Mouse (Mus musculus) heart, embryonic 13.5 days (tissue): Measurements from ENCODE around the gene Tmem127. TPM values are rescaled to one million over a fixed set of nuclear protein-coding genes. Genes with fewer than 3 reads are reported as not detected.

ENCODE experiments used
- ATAC-seq: fragments of 200-750 bp; cut with Nextera tagmentation; 2 replicates; pipeline ENCODE4 v1.8.0; 2017; ENCODE audit warnings: moderate TSS enrichment; ENCODE audit not compliant: insufficient number of reproducible peaks, low FRiP score, low TSS enrichment; ENCODE audit errors: extremely low read depth
- H3K27ac ChIP-seq: fragments of 300-500 bp; sonication (generic); replicated peaks from 2 replicates; pipeline ENCODE4 v1.5.1; 2015; ENCODE audit warnings: moderate library complexity, mild to moderate bottlenecking, inconsistent platforms
- H3K27me3 ChIP-seq: fragments of 300-500 bp; sonication (generic); replicated peaks from 2 replicates; pipeline ENCODE4 v1.6.1; 2015; ENCODE audit warnings: mild to moderate bottlenecking, inconsistent platforms
- H3K36me3 ChIP-seq: fragments of 300-500 bp; sonication (generic); 2 replicates; pipeline ENCODE4 v1.6.1; 2015; ENCODE audit warnings: mild to moderate bottlenecking, inconsistent platforms
- H3K4me1 ChIP-seq: fragments of 300-500 bp; sonication (generic); 2 replicates; pipeline ENCODE4 v1.6.1; 2015; ENCODE audit warnings: inconsistent platforms
- H3K4me2 ChIP-seq: fragments of 300-500 bp; sonication (generic); 2 replicates; pipeline ENCODE4 v1.6.1; 2015; ENCODE audit warnings: inconsistent platforms, mild to moderate bottlenecking, moderate library complexity
- H3K4me3 ChIP-seq: fragments of 300-500 bp; sonication (generic); 2 replicates; pipeline ENCODE4 v1.5.1; 2015; ENCODE audit warnings: moderate library complexity, mild to moderate bottlenecking, inconsistent platforms
- H3K9ac ChIP-seq: fragments of 300-500 bp; sonication (generic); 2 replicates; pipeline ENCODE4 v1.6.1; 2015; ENCODE audit warnings: inconsistent platforms, mild to moderate bottlenecking, moderate library complexity
- H3K9me3 ChIP-seq: fragments of 300-500 bp; sonication (generic); 2 replicates; pipeline ENCODE4 v1.6.1; 2016; ENCODE audit warnings: inconsistent platforms
- WGBS: fragments of 180-500 bp; shearing (Covaris S2); methylation state at CpG from one replicate; pipeline ENCODE4 v1.1.7; 2015; ENCODE audit warnings: mixed read lengths; 5-methylcytosine and 5-hydroxymethylcytosine counted together
- polyA plus RNA-seq: library from polyadenylated mRNA; unstranded; fragments of >200 nt; fragmentation: Nextera tagmentation; extraction: Ambion mirVana; gene quantifications from 2 replicates; pipeline ENCODE4 v1.2.1, GENCODE M21; 2015

Gene Tmem127
- polyA plus RNA-seq, 1 experiment from 2014 or later = 19.7 TPM

- Histone ChIP-seq H3K27me3 (no peaks in the 10 kb centered on the region), H3K4me2 (no peak overlapping the region), H3K36me3 (peaks cover 97% of the 10 kb centered on the region), H3K4me1 (peaks cover 9% of the 10 kb centered on the region; the same call in 1 of the 2 replicates), H3K4me3 (no peak overlapping the region), H3K9ac (no peak overlapping the region), H3K27ac (no peak overlapping the region), H3K9me3 (no peaks in the 10 kb centered on the region)
- no peak for ATAC-seq
- 89% methylated on average over 2 of the region's 2 CpGs for WGBS
Measured at GRCm38 (mm10) chr2:127240065-127240464, 7.6 kb upstream of the Tmem127 start.

- peak overlapping the region; percentile 88 for H3K9ac ChIP-seq
- H3K4me1 ChIP-seq = peaks cover 51% of the 10 kb centered on the region
- H3K4me3 ChIP-seq = peak overlapping the region; percentile 96
- H3K4me2 ChIP-seq = peak overlapping the region; percentile 95
- under 1% methylated on average over 37 of the region's 39 CpGs for WGBS
- no peaks in the 10 kb centered on the region for H3K27me3 ChIP-seq
- peak overlapping the region; percentile 77 for H3K27ac ChIP-seq
- peaks cover 37% of the 10 kb centered on the region for H3K36me3 ChIP-seq
- ATAC-seq = peak; percentile 48; the same call in 1 of the 2 replicates
- H3K9me3 ChIP-seq = no peaks in the 10 kb centered on the region
Measured at GRCm38 (mm10) chr2:127248334-127249004, 761 bp downstream of the Tmem127 start.

GRCm38 (mm10) chr2:127250291-127251008 is 2.7 kb downstream of the Tmem127 start:
- Histone ChIP-seq H3K9me3 (no peaks in the 10 kb centered on the region), H3K4me2 (peak overlapping the region; percentile 6; the same call in 1 of the 2 replicates), H3K27ac (0 out of 2 replicates have a peak overlapping the region, but pooled peaks have one; percentile 7), H3K27me3 (no peaks in the 10 kb centered on the region), H3K4me1 (peaks cover 57% of the 10 kb centered on the region), H3K36me3 (peaks cover 21% of the 10 kb centered on the region), H3K4me3 (no peak overlapping the region), H3K9ac (no peak overlapping the region)
- WGBS = 77% methylated on average over 9 of the region's 9 CpGs
- no peak for ATAC-seq

- Histone ChIP-seq H3K4me1 (peaks cover 55% of the 10 kb centered on the region), H3K4me2 (no peak overlapping the region), H3K27ac (peak overlapping the region; percentile 77), H3K36me3 (peaks cover 20% of the 10 kb centered on the region), H3K9me3 (no peaks in the 10 kb centered on the region), H3K27me3 (no peaks in the 10 kb centered on the region), H3K9ac (0 out of 2 replicates have a peak overlapping the region, but pooled peaks have one; percentile 42), H3K4me3 (no peak overlapping the region)
- WGBS = 47% methylated on average over 3 of the region's 3 CpGs
- ATAC-seq = no peak
Measured at GRCm38 (mm10) chr2:127251457-127251856, 3.7 kb downstream of the Tmem127 start.

GRCm38 (mm10) chr2:127251880-127252527 is 4.3 kb downstream of the Tmem127 start:
- Histone ChIP-seq H3K4me1 (peaks cover 49% of the 10 kb centered on the region), H3K9ac (peak overlapping the region; percentile 42), H3K9me3 (no peaks in the 10 kb centered on the region), H3K4me2 (no peak overlapping the region), H3K4me3 (no peak overlapping the region), H3K27ac (peak overlapping the region; percentile 77), H3K27me3 (no peaks in the 10 kb centered on the region), H3K36me3 (peaks cover 25% of the 10 kb centered on the region)
- ATAC-seq = no peak
- 44% methylated on average over 3 of the region's 3 CpGs for WGBS

GRCm38 (mm10) chr2:127252787-127253186 is 5.1 kb downstream of the Tmem127 start:
- ATAC-seq = no peak
- Histone ChIP-seq H3K27ac (peak overlapping the region; percentile 77), H3K36me3 (peaks cover 33% of the 10 kb centered on the region), H3K4me2 (no peak overlapping the region), H3K27me3 (no peaks in the 10 kb centered on the region), H3K4me1 (peaks cover 49% of the 10 kb centered on the region), H3K9me3 (no peaks in the 10 kb centered on the region), H3K9ac (peak overlapping the region; percentile 42; the same call in 1 of the 2 replicates), H3K4me3 (no peak overlapping the region)
- WGBS = 78% methylated on average over 5 of the region's 5 CpGs

- Histone ChIP-seq H3K4me2 (no peak overlapping the region), H3K9me3 (no peaks in the 10 kb centered on the region), H3K27me3 (no peaks in the 10 kb centered on the region), H3K36me3 (peaks cover 52% of the 10 kb centered on the region), H3K9ac (0 out of 2 replicates have a peak overlapping the region, but pooled peaks have one; percentile 44), H3K27ac (no peak overlapping the region), H3K4me3 (no peak overlapping the region), H3K4me1 (peaks cover 38% of the 10 kb centered on the region)
- ATAC-seq = no peak
- WGBS = 78% methylated on average over 3 of the region's 3 CpGs
Measured at GRCm38 (mm10) chr2:127254604-127255134, 7.0 kb downstream of the Tmem127 start.

GRCm38 (mm10) chr2:127255294-127255693 is 7.6 kb downstream of the Tmem127 start:
- WGBS = 79% methylated on average over 6 of the region's 6 CpGs
- Histone ChIP-seq H3K4me3 (no peak overlapping the region), H3K9me3 (no peaks in the 10 kb centered on the region), H3K27me3 (no peaks in the 10 kb centered on the region), H3K27ac (no peak overlapping the region), H3K36me3 (peaks cover 55% of the 10 kb centered on the region), H3K9ac (0 out of 2 replicates have a peak overlapping the region, but pooled peaks have one; percentile 44), H3K4me2 (no peak overlapping the region), H3K4me1 (peaks cover 32% of the 10 kb centered on the region)
- ATAC-seq = no peak

- ATAC-seq = no peak
- no peak overlapping the region for H3K4me2 ChIP-seq
- 78% methylated on average over 5 of the region's 5 CpGs for WGBS
- H3K9me3 ChIP-seq = no peaks in the 10 kb centered on the region
- no peak overlapping the region for H3K9ac ChIP-seq
- H3K27me3 ChIP-seq = no peaks in the 10 kb centered on the region
- H3K27ac ChIP-seq = no peak overlapping the region
- H3K4me1 ChIP-seq = peaks cover 6% of the 10 kb centered on the region; the same call in 1 of the 2 replicates
- H3K4me3 ChIP-seq = no peak overlapping the region
- H3K36me3 ChIP-seq = peaks cover 53% of the 10 kb centered on the region
Measured at GRCm38 (mm10) chr2:127259340-127259739, 11.6 kb downstream of the Tmem127 start.

GRCm38 (mm10) chr2:127262480-127262879 is 14.8 kb downstream of the Tmem127 start:
- Histone ChIP-seq H3K36me3 (peaks cover 30% of the 10 kb centered on the region), H3K9ac (no peak overlapping the region), H3K4me2 (no peak overlapping the region), H3K27me3 (no peaks in the 10 kb centered on the region), H3K27ac (no peak overlapping the region), H3K9me3 (no peaks in the 10 kb centered on the region), H3K4me3 (no peak overlapping the region), H3K4me1 (no peaks in the 10 kb centered on the region)
- ATAC-seq = no peak

GRCm38 (mm10) chr2:127267854-127268253 is 20.1 kb downstream of the Tmem127 start:
- H3K27me3 ChIP-seq = no peaks in the 10 kb centered on the region
- no peak overlapping the region for H3K4me3 ChIP-seq
- 45% methylated on average over 4 of the region's 4 CpGs for WGBS
- H3K4me1 ChIP-seq = peaks cover 20% of the 10 kb centered on the region
- H3K36me3 ChIP-seq = peaks cover 4% of the 10 kb centered on the region
- H3K9me3 ChIP-seq = no peaks in the 10 kb centered on the region
- no peak for ATAC-seq
- no peak overlapping the region for H3K9ac ChIP-seq
- H3K27ac ChIP-seq = no peak overlapping the region
- no peak overlapping the region for H3K4me2 ChIP-seq
